Mouse (Mus musculus) embryonic fibroblast, embryonic 13.5 days (primary cell): ENCODE measurements at regions not wholly inside any gene's neighbourhood (a gene's known extent, or its start where the extent isn't known, plus 50 kb on each side); places are given as distances from the start of the nearest gene placed in this dataset.

Experiments
- H3K27ac ChIP-seq: 2 replicates; pipeline ENCODE4 v1.5.1; 2012; ENCODE audit warnings: low read length, control low read depth, inconsistent platforms; ENCODE audit not compliant: insufficient read depth
- H3K4me1 ChIP-seq: 2 replicates; pipeline ENCODE4 v1.6.1; 2011; ENCODE audit warnings: low read length; ENCODE audit not compliant: control insufficient read depth, insufficient read depth
- H3K4me3 ChIP-seq: 2 replicates; pipeline ENCODE4 v1.5.1; 2011; ENCODE audit warnings: mild to moderate bottlenecking, control low read depth, low read length; ENCODE audit not compliant: insufficient read depth
- CTCF ChIP-seq: IDR thresholded peaks from 2 replicates; pipeline ENCODE4 v1.5.1; 2011; ENCODE audit warnings: mild to moderate bottlenecking, control low read depth, low read length, moderate library complexity, borderline replicate concordance; ENCODE audit not compliant: insufficient read depth
- POLR2A ChIP-seq: IDR thresholded peaks from 2 replicates; pipeline ENCODE4 v1.6.1; 2011; ENCODE audit warnings: low read depth, mild to moderate bottlenecking, control low read depth, low read length, moderate library complexity

DNA sequence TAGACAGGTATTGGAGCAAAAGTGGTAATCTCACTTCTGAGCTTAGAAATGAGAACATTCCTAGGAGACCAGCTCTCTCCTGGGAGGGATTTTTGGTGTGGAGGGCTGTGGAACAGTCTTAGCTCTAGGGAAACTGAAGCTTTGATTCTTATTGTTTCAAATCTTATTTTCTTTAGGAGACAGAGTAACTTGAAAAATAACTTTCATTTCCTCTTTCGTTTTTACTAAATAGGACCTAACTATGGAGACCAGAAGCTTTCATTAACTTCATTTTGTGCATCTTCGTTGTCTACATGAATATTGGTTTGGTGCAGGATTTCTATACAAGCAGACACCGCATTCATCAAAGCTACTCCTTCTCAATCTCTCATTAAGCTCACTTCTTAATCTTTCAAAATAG, 1010.5 kb upstream of the Msl3l2 start:
- H3K4me3 ChIP-seq, result no peak overlapping the region
- TF ChIP-seq CTCF (no peak), POLR2A (no peak)
- no peaks in the 10 kb centered on the region for H3K4me1 ChIP-seq
- no peak overlapping the region for H3K27ac ChIP-seq

DNA sequence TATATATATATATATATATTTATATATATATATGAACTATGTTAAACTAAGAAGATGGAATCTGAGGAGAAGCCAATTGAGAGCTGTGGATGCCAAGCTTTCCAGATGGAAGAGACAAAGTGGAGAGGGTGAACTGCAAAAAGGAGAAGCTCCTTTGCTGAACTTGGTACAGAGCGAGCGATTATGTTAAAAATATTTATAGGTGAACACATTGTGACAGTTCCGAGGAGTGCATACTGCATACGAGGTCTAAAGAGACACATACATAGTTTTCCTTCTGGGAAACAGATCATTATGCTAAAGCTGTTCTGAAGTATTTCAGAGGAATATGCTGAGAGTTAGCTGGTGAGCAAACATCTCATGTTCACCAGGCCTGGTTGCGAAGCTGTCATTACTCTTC, 1009.5 kb upstream of the Msl3l2 start:
- no peak for TF ChIP-seq CTCF
- TF ChIP-seq POLR2A, result no peak
- Histone ChIP-seq H3K4me1 (no peaks in the 10 kb centered on the region), H3K4me3 (no peak overlapping the region), H3K27ac (no peak overlapping the region)

DNA sequence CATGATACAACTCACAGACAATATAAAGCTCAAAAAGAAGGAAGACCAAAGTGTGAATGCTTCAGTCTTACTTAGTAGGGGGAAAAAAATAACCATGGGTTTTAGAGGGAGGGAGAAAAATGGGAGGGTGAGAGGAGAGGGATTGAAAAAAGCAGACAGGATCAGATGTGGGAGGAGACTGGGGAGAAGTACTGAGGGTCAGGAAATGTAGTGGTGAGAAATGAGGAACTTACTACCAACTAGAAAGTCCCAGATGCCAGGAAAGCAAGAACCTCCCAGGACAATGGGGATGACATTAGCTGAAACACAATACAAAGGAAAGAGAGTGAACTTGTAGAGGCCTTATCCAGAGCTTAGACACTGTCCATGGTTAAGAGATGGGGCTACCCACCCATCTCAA, 1008.4 kb upstream of the Msl3l2 start:
- no peak overlapping the region for H3K27ac ChIP-seq
- no peak overlapping the region for H3K4me3 ChIP-seq
- no peaks in the 10 kb centered on the region for H3K4me1 ChIP-seq
- TF ChIP-seq POLR2A, result no peak
- no peak for TF ChIP-seq CTCF

DNA sequence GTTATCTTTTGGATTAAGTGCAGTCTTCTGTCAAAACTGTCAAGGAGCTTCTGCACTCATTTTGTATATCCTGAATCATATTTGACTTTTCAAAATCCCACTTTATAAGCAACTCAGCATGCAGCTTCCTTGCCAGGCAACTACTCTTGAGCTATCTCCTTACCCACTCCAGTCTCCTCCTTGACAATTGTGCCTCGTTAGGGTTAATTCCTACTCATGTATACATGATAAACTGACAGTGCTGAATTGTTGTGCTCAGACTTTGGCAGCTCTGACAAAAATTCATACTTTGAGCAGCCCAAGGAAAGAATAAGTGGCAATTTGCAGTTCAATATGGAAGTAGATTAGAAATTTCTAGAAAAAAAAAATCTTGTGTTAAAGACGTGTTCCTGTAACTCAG, 994.5 kb upstream of the Msl3l2 start:
- no peak overlapping the region for H3K27ac ChIP-seq
- H3K4me3 ChIP-seq, result no peak overlapping the region
- TF ChIP-seq CTCF, result no peak
- no peak for TF ChIP-seq POLR2A
- no peaks in the 10 kb centered on the region for H3K4me1 ChIP-seq

DNA sequence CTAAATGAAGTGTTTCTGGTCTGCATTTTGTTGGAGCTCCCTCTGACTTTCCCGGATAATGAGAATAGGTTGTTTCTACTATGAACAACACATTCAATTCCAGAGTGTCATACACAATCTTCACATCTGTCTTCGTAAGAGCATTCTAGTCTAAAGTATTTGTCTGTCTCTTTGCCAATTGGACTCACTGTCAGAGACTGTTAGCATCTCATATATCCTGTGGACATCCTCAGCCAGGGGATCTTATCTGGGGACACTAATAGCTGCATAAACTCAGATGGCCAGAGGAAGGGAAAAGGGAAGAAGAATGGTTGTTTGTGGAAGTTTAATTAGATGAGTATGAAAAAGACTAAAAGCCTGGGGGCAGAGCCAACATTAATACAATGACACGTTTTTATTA, 958.5 kb upstream of the Msl3l2 start:
- TF ChIP-seq POLR2A (no peak), CTCF (no peak)
- Histone ChIP-seq H3K4me3 (no peak overlapping the region), H3K27ac (no peak overlapping the region), H3K4me1 (no peaks in the 10 kb centered on the region)

DNA sequence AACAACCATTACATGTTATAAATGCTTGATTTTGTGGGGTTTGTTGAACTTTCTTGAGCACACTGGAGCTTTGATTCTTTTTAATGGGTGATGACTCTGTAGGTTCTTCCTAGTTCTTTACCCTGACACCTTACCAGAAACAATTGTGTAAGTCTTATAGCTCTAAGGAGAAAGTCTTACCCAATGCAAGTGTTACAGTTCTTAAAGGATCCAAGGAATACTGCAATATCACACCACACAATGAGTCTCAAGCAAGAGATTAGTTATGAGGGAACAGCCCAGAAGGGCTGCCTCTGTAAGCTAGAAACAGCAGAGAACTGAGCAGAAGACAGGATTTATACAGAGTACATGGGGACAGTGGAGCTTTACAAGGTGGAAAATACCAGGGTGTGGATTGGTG, 914.5 kb upstream of the Msl3l2 start:
- Histone ChIP-seq H3K27ac (no peak overlapping the region), H3K4me1 (no peaks in the 10 kb centered on the region), H3K4me3 (no peak overlapping the region)
- no peak for TF ChIP-seq CTCF
- TF ChIP-seq POLR2A, result no peak

DNA sequence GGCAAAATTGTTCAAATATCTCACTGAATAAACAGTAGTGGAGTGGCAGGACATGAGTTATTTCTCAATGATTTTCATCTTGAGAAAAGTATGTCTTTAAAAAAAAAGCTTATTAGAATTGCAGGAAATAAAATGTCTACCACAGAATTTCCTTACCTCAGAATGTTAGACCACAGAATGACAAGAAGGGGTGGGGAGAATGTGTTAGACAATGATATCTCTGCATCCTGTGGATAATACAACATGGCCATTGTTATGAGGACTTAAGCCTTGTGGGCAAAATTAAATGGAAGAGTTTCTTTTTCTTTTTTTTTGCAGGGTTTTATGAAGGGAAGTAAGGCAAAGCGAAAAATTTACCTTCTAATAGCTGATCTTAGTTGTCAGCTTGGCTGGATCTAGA, 912.6 kb upstream of the Msl3l2 start:
- TF ChIP-seq POLR2A (no peak), CTCF (no peak)
- no peak overlapping the region for H3K4me3 ChIP-seq

DNA sequence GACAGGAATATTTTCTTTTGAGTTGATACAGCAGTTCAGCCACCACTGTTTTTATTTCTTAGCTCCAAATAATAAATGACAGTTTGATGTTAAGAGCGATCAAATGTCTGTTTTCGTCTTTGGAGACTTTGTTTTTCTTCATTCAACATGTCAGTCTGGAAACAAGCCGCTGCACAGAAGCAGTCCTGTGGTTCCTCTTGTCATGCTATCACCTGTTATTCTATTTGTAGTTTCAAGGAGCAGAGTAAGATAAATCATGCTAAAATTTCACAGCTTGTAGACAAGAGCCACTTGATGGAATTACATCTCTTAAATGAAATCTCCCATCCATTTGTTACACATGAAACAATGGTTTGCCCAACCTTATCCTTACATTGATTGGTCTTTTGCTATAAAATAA, 911.5 kb upstream of the Msl3l2 start:
- no peak overlapping the region for H3K27ac ChIP-seq
- no peak overlapping the region for H3K4me3 ChIP-seq
- TF ChIP-seq CTCF (no peak), POLR2A (no peak)
- H3K4me1 ChIP-seq, result no peaks in the 10 kb centered on the region

More for the DNA sequence above, 912.6 kb upstream of the Msl3l2 start:
- no peaks in the 10 kb centered on the region for H3K4me1 ChIP-seq
- no peak overlapping the region for H3K27ac ChIP-seq

DNA sequence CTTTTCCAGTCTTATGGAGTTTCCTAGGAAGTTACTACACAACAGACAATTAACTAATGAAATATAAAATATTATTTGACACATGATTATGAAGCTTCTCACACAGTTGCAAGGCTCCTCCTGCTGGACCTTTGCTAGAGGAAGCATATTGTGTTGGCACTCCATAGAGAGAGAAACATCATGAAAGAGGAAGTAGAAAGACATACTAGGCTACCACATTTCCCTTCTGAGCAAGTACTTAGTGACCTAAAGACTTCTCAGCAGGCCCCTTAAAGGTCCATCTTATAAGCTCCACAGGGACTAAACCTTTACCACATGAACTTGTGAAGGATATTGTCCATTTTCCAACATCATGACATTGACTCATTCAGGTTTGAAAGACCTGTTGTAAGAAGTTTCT, 869.6 kb upstream of the Msl3l2 start:
- Histone ChIP-seq H3K27ac (no peak overlapping the region), H3K4me3 (no peak overlapping the region), H3K4me1 (no peaks in the 10 kb centered on the region)
- no peak for TF ChIP-seq CTCF
- TF ChIP-seq POLR2A, result no peak

DNA sequence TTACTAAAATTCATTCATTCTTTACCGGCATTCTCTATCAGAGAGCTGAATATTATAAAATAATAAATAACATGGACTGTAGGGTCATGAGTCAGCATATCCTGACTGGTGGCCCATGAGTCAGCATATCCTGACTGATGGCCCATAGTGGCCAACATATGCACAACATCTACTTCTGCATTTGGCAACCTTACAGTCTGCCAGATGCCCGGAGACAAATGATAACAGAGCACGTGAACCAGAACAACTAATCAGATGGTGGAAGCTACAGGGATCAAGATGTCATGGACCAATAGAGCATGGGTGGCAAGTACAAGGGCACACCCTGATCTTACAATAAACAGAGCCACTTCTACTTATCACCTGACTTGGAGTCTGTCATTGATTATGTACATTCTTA, 849.4 kb upstream of the Msl3l2 start:
- no peak overlapping the region for H3K27ac ChIP-seq
- TF ChIP-seq POLR2A (no peak), CTCF (no peak)

DNA sequence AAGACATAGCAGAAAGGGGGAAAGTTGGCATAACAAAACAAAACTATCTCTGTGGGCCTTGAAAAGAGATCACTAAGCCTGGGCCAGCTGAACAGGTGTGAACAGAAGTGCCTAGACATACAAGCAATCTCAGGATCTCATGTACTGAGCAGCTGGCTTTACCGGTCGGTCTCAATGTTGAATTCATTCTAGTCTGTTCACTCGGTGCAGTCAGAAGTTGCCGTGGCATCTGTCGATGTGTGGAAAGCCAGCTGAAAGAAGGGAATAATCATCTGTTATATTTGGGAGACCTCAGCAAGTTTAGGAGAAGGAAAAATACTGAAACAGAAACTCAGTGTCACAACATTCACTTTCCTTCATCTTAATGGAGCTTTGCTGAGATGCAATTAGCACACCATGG, 806.6 kb upstream of the Msl3l2 start:
- Histone ChIP-seq H3K4me3 (no peak overlapping the region), H3K4me1 (no peaks in the 10 kb centered on the region), H3K27ac (no peak overlapping the region)
- TF ChIP-seq POLR2A (no peak), CTCF (no peak)

More for the DNA sequence above, 849.4 kb upstream of the Msl3l2 start:
- Histone ChIP-seq H3K4me1 (peaks cover under 1% of the 10 kb centered on the region; the same call in 1 of the 2 replicates), H3K4me3 (no peak overlapping the region)
